Mouse (Mus musculus) ES-Bruce4 (cell line): ENCODE results near the gene Ddx19b. TPM values are rescaled to one million over a fixed set of nuclear protein-coding genes. Genes with fewer than 3 reads are reported as not detected.
"Not testable (repeated sequence)": the region's sequence is repeated elsewhere in the genome, so short reads cannot be mapped to it uniquely, and the experiment has no call there.

ENCODE experiments used
- H3K27ac ChIP-seq: 2 replicates; pipeline ENCODE4 v1.5.1; 2012; ENCODE audit warnings: low read length, inconsistent platforms; ENCODE audit not compliant: insufficient read depth
- H3K27me3 ChIP-seq: 2 replicates; pipeline ENCODE4 v1.6.1; 2012; ENCODE audit warnings: mild to moderate bottlenecking, low read length, inconsistent platforms; ENCODE audit not compliant: control insufficient read depth, poor library complexity, insufficient read depth, severe bottlenecking
- H3K36me3 ChIP-seq: 2 replicates; pipeline ENCODE4 v1.6.1; 2012; ENCODE audit warnings: inconsistent platforms, mild to moderate bottlenecking, low read length, moderate library complexity; ENCODE audit not compliant: control insufficient read depth, poor library complexity, insufficient read depth, severe bottlenecking
- H3K4me1 ChIP-seq: one replicate; pipeline ENCODE4 v1.8.1; 2011; ENCODE audit warnings: low read length; ENCODE audit not compliant: control insufficient read depth, insufficient read depth
- H3K4me3 ChIP-seq: 2 replicates; pipeline ENCODE4 v1.5.1; 2011; ENCODE audit warnings: low read depth, mild to moderate bottlenecking, low read length
- H3K9ac ChIP-seq: 2 replicates; pipeline ENCODE4 v1.6.1; 2012; ENCODE audit warnings: low read depth, mild to moderate bottlenecking, inconsistent platforms; ENCODE audit not compliant: poor library complexity, severe bottlenecking
- H3K9me3 ChIP-seq: replicated peaks from 2 replicates; pipeline ENCODE4 v1.6.1; 2012; ENCODE audit warnings: mild to moderate bottlenecking, low read length, inconsistent platforms; ENCODE audit not compliant: control insufficient read depth, poor library complexity, insufficient read depth, severe bottlenecking
- CTCF ChIP-seq: IDR thresholded peaks from one replicate; pipeline ENCODE4 v1.8.1; 2011; ENCODE audit warnings: low read depth, low read length
- EP300 ChIP-seq: IDR thresholded peaks from 2 replicates; pipeline ENCODE4 v1.6.1; 2011; ENCODE audit warnings: low read depth, low read length; ENCODE audit not compliant: insufficient read depth
- POLR2A ChIP-seq: IDR thresholded peaks from one replicate; pipeline ENCODE4 v1.8.1; 2011; ENCODE audit warnings: low read length; ENCODE audit not compliant: insufficient read depth
- polyA plus RNA-seq: library from polyadenylated mRNA; stranded (reverse); fragments of >200 nt; gene quantifications from 2 replicates; pipeline ENCODE4 v1.2.4, GENCODE M21; 2011; ENCODE audit warnings: low read depth; ENCODE audit not compliant: missing spikeins, insufficient read depth, insufficient read length

Gene Ddx19b
- polyA plus RNA-seq, 1 experiment, result 23.5 TPM

- TF ChIP-seq EP300 (no peak), CTCF (no peak), POLR2A (peak; percentile 36)
- peak within 1 kb of the TSS; percentile 70 for H3K4me3 ChIP-seq
- H3K27ac ChIP-seq, result peak within 1 kb of the TSS; percentile 23; the same call in 1 of the 2 replicates
- H3K27me3 ChIP-seq, result no peaks in the 10 kb centered on the region
- H3K36me3 ChIP-seq, result peaks cover 10% of the 10 kb centered on the region
- H3K9me3 ChIP-seq, result no peaks in the 10 kb centered on the region
- peak within 1 kb of the TSS; percentile 87 for H3K9ac ChIP-seq
- H3K4me1 ChIP-seq, result no peaks in the 10 kb centered on the region
Observed at GRCm38 (mm10) chr8:110997547-110998531, 33.7 kb downstream of the Ddx19b start, which contains the start of gene Ddx19a. Gene Ddx19a (minus strand): TSS chr8:110997800.

GRCm38 (mm10) chr8:110996641-110997430, 34.7 kb downstream of the Ddx19b start:
- Histone ChIP-seq H3K9me3 (no peaks in the 10 kb centered on the region), H3K4me3 (peak overlapping the region; percentile 70), H3K4me1 (no peaks in the 10 kb centered on the region), H3K36me3 (peaks cover 18% of the 10 kb centered on the region), H3K9ac (peak overlapping the region; percentile 87), H3K27ac (no peak overlapping the region), H3K27me3 (no peaks in the 10 kb centered on the region)
- TF ChIP-seq POLR2A, result no peak
- TF ChIP-seq CTCF, result no peak
- no peak for TF ChIP-seq EP300

DNA sequence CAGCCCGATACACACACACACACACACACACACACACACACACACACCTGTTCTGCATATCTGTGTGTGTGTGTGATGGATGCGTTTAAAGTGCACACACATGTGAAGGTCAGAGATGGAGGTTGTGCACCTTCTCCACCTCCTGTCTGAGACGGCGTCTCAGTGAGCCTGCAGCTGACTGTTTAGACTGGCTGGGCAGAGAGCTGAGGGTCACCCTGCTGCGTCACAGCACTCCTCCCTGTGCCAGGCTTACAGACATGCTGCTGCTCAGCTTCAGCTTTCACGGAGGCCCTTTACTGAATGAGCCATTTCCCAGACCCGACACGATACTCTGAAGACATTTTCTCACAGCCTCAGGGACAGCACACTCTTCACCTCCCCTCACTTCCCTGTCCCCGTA, 41.5 kb downstream of the Ddx19b start:
- no peaks in the 10 kb centered on the region for H3K9me3 ChIP-seq
- peaks cover 75% of the 10 kb centered on the region for H3K36me3 ChIP-seq
- no peaks in the 10 kb centered on the region for H3K4me1 ChIP-seq
- no peaks in the 10 kb centered on the region for H3K27me3 ChIP-seq
- no peak overlapping the region for H3K4me3 ChIP-seq
- TF ChIP-seq EP300 (no peak), CTCF (no peak), POLR2A (no peak)
- no peak overlapping the region for H3K9ac ChIP-seq
- H3K27ac ChIP-seq, result no peak overlapping the region

GRCm38 (mm10) chr8:110987805-110988744, 43.5 kb downstream of the Ddx19b start:
- TF ChIP-seq EP300 (no peak), POLR2A (no peak), CTCF (no peak)
- Histone ChIP-seq H3K4me1 (no peaks in the 10 kb centered on the region), H3K36me3 (peaks cover 90% of the 10 kb centered on the region), H3K27me3 (no peaks in the 10 kb centered on the region), H3K27ac (no peak overlapping the region), H3K4me3 (no peak overlapping the region), H3K9me3 (no peaks in the 10 kb centered on the region), H3K9ac (no peak overlapping the region)

DNA sequence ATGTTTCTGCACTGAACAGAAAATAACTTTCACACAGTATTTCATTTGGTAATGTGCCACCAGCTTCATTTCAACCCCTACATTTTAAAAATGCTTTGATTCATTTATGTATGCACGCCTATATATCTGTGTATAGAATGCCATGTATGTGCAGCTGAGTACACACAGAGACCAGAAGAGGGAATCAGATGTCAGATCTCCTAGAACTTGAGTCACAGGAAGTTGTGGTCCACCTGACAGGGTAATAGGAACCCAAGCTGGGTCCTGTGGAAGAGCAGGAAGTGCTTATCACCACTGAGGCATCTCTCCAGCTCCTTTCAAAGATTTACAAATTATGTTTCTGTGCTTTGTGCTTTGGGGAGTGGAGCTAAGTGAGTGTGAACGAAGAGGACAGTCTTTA, 50.2 kb downstream of the Ddx19b start:
- Histone ChIP-seq H3K36me3 (peaks cover 72% of the 10 kb centered on the region), H3K9me3 (no peaks in the 10 kb centered on the region), H3K4me1 (no peaks in the 10 kb centered on the region), H3K27ac (no peak overlapping the region), H3K9ac (no peak overlapping the region), H3K27me3 (no peaks in the 10 kb centered on the region), H3K4me3 (no peak overlapping the region)
- TF ChIP-seq CTCF (no peak), POLR2A (no peak), EP300 (no peak)

DNA sequence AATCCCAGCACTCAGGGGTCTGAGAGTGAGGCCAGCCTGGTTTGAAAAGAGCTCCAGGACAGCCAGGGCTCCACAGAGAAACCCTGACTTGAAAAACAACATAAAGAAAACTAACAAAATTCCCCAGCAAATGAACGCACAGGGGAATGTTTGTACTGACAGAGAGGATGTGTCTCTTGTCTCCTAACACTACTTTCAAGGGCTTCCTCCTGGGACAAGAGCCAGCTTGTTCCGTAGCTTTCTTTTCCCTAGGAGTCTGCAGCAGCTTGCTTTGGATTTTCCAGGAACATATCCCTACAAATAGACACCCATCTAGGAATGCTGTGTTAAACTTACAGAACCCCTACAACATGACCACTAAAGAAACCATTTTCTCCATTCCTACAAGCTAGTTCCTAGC, 53.6 kb downstream of the Ddx19b start:
- not testable (repeated sequence) for H3K4me1 ChIP-seq, H3K4me3 ChIP-seq, H3K9me3 ChIP-seq, H3K27ac ChIP-seq, H3K27me3 ChIP-seq, H3K9ac ChIP-seq
- peaks cover 60% of the 10 kb centered on the region for H3K36me3 ChIP-seq

DNA sequence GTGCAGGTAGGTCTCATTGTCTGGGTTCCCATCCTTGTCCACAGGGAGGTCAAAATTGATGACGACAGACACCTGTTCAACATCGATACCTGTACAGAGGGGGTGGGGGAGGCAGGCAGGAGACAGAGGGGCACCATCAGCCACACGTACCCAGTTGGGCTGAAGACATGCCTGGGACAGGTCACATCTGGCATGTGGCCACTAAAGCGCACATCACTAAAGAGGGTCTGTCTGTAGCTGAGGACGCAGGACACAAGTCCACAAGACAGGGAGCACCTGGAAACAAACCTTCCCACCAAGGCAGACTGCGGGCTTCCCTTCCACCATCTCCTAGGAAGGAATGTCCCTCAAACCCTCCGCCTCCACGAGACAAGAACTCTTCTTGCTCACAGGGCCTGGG, 55.0 kb downstream of the Ddx19b start:
- H3K4me1 ChIP-seq, H3K27ac ChIP-seq, H3K9ac ChIP-seq, H3K4me3 ChIP-seq, H3K9me3 ChIP-seq, H3K27me3 ChIP-seq: not testable (repeated sequence)
- H3K36me3 ChIP-seq, result peaks cover 48% of the 10 kb centered on the region
